Comparison of ENCODE assay signal across 26 mouse cellular contexts in genomic region chr5:88976428-88976827, GRCm38 (mm10).
DNase-seq lines count a peak whose midpoint lies in the region; ATAC-seq and TF ChIP-seq lines count a peak whose summit lies in the region.
"Had no signal": no experiment of that assay in that cellular context is flagged by ENCODE, and none has a peak within 500 bp of the region (broad histone marks: within the 10 kb centered on the region; RNA-seq: fewer than 3 reads in every experiment).

No protein-coding gene starts in this region.

- H3K27ac ChIP-seq in layer of hippocampus, adult 2 months = peak overlapping the region; percentile 75
- H3K27ac ChIP-seq in embryonic facial prominence, embryonic 13.5 days = no peak overlapping the region
- H3K27ac ChIP-seq: forebrain, embryonic 15.5 days; heart, adult 2 months; intestine, embryonic 15.5 days; limb, embryonic 13.5 days; liver, embryonic 12.5 days; neural tube, embryonic 13.5 days had no signal

- H3K4me1 ChIP-seq in embryonic facial prominence, embryonic 13.5 days = no peaks in the 10 kb centered on the region
- H3K4me1 ChIP-seq: forebrain, embryonic 15.5 days had no signal

- no peak for TF ChIP-seq CTCF in layer of hippocampus, adult 2 months (conservative IDR thresholded peaks at IDR 0.05)

- H3K9ac ChIP-seq in embryonic facial prominence, embryonic 13.5 days = no peak overlapping the region
- H3K9ac ChIP-seq: forebrain, embryonic 15.5 days; intestine, embryonic 15.5 days; limb, embryonic 13.5 days; liver, embryonic 12.5 days; neural tube, embryonic 13.5 days had no signal

- no peaks in the 10 kb centered on the region for H3K27me3 ChIP-seq in embryonic facial prominence, embryonic 13.5 days
- H3K27me3 ChIP-seq: forebrain, embryonic 15.5 days; intestine, embryonic 15.5 days; limb, embryonic 13.5 days; liver, embryonic 12.5 days; neural tube, embryonic 13.5 days had no signal

- 0 out of 2 replicates have a peak, but pooled peaks have one; percentile 32 for ATAC-seq in embryonic facial prominence, embryonic 13.5 days (ENCODE audit: insufficient number of reproducible peaks, insufficient read depth, low FRiP score, low TSS enrichment, low read depth)
- ATAC-seq: CD4-positive, CD25-positive, alpha-beta regulatory T cell, adult 4 months; forebrain, embryonic 15.5 days; intestine, embryonic 15.5 days; liver, embryonic 12.5 days had no signal

- no peak overlapping the region for H3K4me2 ChIP-seq in embryonic facial prominence, embryonic 13.5 days
- H3K4me2 ChIP-seq: forebrain, embryonic 15.5 days; intestine, embryonic 15.5 days; limb, embryonic 13.5 days; liver, embryonic 12.5 days; neural tube, embryonic 13.5 days had no signal

- no peak overlapping the region for H3K4me3 ChIP-seq in layer of hippocampus, adult 2 months
- no peak overlapping the region for H3K4me3 ChIP-seq in embryonic facial prominence, embryonic 13.5 days
- H3K4me3 ChIP-seq: forebrain, embryonic 15.5 days; heart, adult 2 months; intestine, embryonic 15.5 days; limb, embryonic 13.5 days; liver, embryonic 12.5 days; neural tube, embryonic 13.5 days had no signal

- no peak for DNase-seq in layer of hippocampus, adult 2 months (ENCODE audit: low spot score in 2 of 2)
- DNase-seq in layer of hippocampus, adult 9-11 months = no peak
- DNase-seq in 3134 (ENCODE audit: extremely low read depth, insufficient read length, low spot score) (peak; percentile 15), 416B (ENCODE audit: low read depth) (peak; percentile 21)
- no peak for DNase-seq in frontal cortex, postnatal 25 days (ENCODE audit: low spot score in 2 of 2)
- DNase-seq in right cerebral cortex, postnatal 25 days = no peak
- DNase-seq: adrenal gland, postnatal 36 days; cerebellum, adult 11-12 months; cerebellum, postnatal 14 days; gastrocnemius, postnatal 25 days; heart, adult 2 months; heart, postnatal 36 days; kidney, adult 8-10 months; kidney, postnatal 10 days; lung, adult 2 months; lung, postnatal 14 days; right cerebral cortex, adult 18-20 months; thymus, adult 18-20 months; thymus, postnatal 4 days had no signal

- WGBS in embryonic facial prominence, embryonic 13.5 days = 70% methylated on average over 3 of the region's 3 CpGs

- H3K36me3 ChIP-seq in embryonic facial prominence, embryonic 13.5 days = no peaks in the 10 kb centered on the region
- H3K36me3 ChIP-seq: forebrain, embryonic 15.5 days; intestine, embryonic 15.5 days; limb, embryonic 13.5 days; liver, embryonic 12.5 days; neural tube, embryonic 13.5 days had no signal

- no peaks in the 10 kb centered on the region for H3K9me3 ChIP-seq in embryonic facial prominence, embryonic 13.5 days
- H3K9me3 ChIP-seq: forebrain, embryonic 15.5 days; intestine, embryonic 15.5 days; limb, embryonic 13.5 days; liver, embryonic 12.5 days; neural tube, embryonic 13.5 days had no signal

Comparison
In these comparisons a context has a peak if more than half of its experiments do, and no peak if none do; other contexts are left out.
1. DNase-seq: peak in 3134 (single experiment) and 416B (single experiment); none in layer of hippocampus, adult 2 months (0 of 2), layer of hippocampus, adult 9-11 months (single experiment), frontal cortex, postnatal 25 days (0 of 2) and right cerebral cortex, postnatal 25 days (single experiment).